Mouse (Mus musculus) intestine, postnatal 0 days (tissue): ENCODE data around the gene 1700029P11Rik. TPM values are rescaled to one million over a fixed set of nuclear protein-coding genes. Genes with fewer than 3 reads are reported as not detected.

Experiments used
- ATAC-seq: fragments of 200-750 bp; cut with Nextera tagmentation; 2 replicates; pipeline ENCODE4 v1.8.0; 2017; ENCODE audit warnings: mild to moderate bottlenecking, moderate TSS enrichment, moderate library complexity
- H3K27ac ChIP-seq: fragments of 300-500 bp; sonication (generic); 2 replicates; pipeline ENCODE4 v1.5.1; 2014; ENCODE audit warnings: mild to moderate bottlenecking, low read depth, low read length, moderate library complexity
- H3K27me3 ChIP-seq: fragments of 300-500 bp; sonication (generic); replicated peaks from 2 replicates; pipeline ENCODE4 v1.6.1; 2014; ENCODE audit warnings: low read length, mixed read lengths; ENCODE audit not compliant: control insufficient read depth, insufficient read depth
- H3K36me3 ChIP-seq: fragments of 300-500 bp; sonication (generic); 2 replicates; pipeline ENCODE4 v1.6.1; 2014; ENCODE audit warnings: mild to moderate bottlenecking, moderate library complexity; ENCODE audit not compliant: control insufficient read depth, insufficient read depth
- H3K4me1 ChIP-seq: fragments of 300-500 bp; sonication (generic); replicated peaks from 2 replicates; pipeline ENCODE4 v1.6.1; 2014; ENCODE audit warnings: antibody characterized with exemption, low read length, mixed read lengths; ENCODE audit not compliant: control insufficient read depth, insufficient read depth
- H3K4me2 ChIP-seq: fragments of 300-500 bp; sonication (generic); replicated peaks from 2 replicates; pipeline ENCODE4 v1.6.1; 2014; ENCODE audit warnings: low read depth, mild to moderate bottlenecking, moderate library complexity
- H3K4me3 ChIP-seq: fragments of 300-500 bp; sonication (generic); 2 replicates; pipeline ENCODE4 v1.5.1; 2014; ENCODE audit warnings: low read depth, low read length
- H3K9ac ChIP-seq: fragments of 300-500 bp; sonication (generic); 2 replicates; pipeline ENCODE4 v1.6.1; 2014; ENCODE audit warnings: mild to moderate bottlenecking, low read depth, low read length
- H3K9me3 ChIP-seq: fragments of 300-500 bp; sonication (generic); 2 replicates; pipeline ENCODE4 v1.6.1; 2016; ENCODE audit warnings: mixed run types; ENCODE audit not compliant: control insufficient read depth
- CTCF ChIP-seq: sonication (generic); IDR thresholded peaks from 2 replicates; pipeline ENCODE4 v1.5.1; 2016; ENCODE audit warnings: low read depth, mild to moderate bottlenecking, control low read depth, antibody characterized with exemption, moderate library complexity
- WGBS: fragments of 180-500 bp; shearing (Covaris S2); extraction: QIAGEN DNeasy Blood & Tissue Kit; methylation state at CpG from one replicate; pipeline ENCODE4 v1.1.7; 2014; 5-methylcytosine and 5-hydroxymethylcytosine counted together
- polyA plus RNA-seq: library from polyadenylated mRNA; unstranded; fragments of >200 nt; fragmentation: Nextera tagmentation; extraction: Ambion mirVana; gene quantifications from 2 replicates; pipeline ENCODE4 v1.2.1, GENCODE M21; 2015

Gene 1700029P11Rik
- polyA plus RNA-seq, 1 experiment from 2014 or later = not detected

- Histone ChIP-seq H3K27me3 (no peaks in the 10 kb centered on the region), H3K4me3 (peak within 1 kb of the TSS; percentile 59), H3K9ac (peak within 1 kb of the TSS; percentile 55), H3K9me3 (no peaks in the 10 kb centered on the region), H3K4me2 (peak within 1 kb of the TSS; percentile 79), H3K4me1 (no peaks in the 10 kb centered on the region), H3K36me3 (peaks cover under 1% of the 10 kb centered on the region; the same call in 1 of the 2 replicates), H3K27ac (peak within 1 kb of the TSS; percentile 62)
- TF ChIP-seq CTCF = peak; percentile 90
- ATAC-seq = peak; percentile 95
- WGBS = under 1% methylated on average over 77 of the region's 77 CpGs
Measured at GRCm38 (mm10) chr15:81960171-81961077, 19.9 kb upstream of the 1700029P11Rik start, which contains the start of gene Pmm1. Gene Pmm1 (minus strand): TSS chr15:81960930.

- Histone ChIP-seq H3K36me3 (no peaks in the 10 kb centered on the region; the same call in 1 of the 2 replicates), H3K4me2 (peak overlapping the region; percentile 79), H3K9ac (no peak overlapping the region), H3K9me3 (no peaks in the 10 kb centered on the region), H3K4me3 (peak overlapping the region; percentile 59), H3K4me1 (no peaks in the 10 kb centered on the region), H3K27ac (peak overlapping the region; percentile 11; the same call in 1 of the 2 replicates), H3K27me3 (no peaks in the 10 kb centered on the region)
- WGBS = 2% methylated on average over 6 of the region's 8 CpGs
- TF ChIP-seq CTCF = no peak
- ATAC-seq = no peak
Measured at GRCm38 (mm10) chr15:81961078-81961451, 19.3 kb upstream of the 1700029P11Rik start.

GRCm38 (mm10) chr15:81964262-81964661, 16.1 kb upstream of the 1700029P11Rik start:
- no peak for ATAC-seq
- H3K9ac ChIP-seq = no peak overlapping the region
- H3K4me1 ChIP-seq = no peaks in the 10 kb centered on the region
- H3K4me3 ChIP-seq = no peak overlapping the region
- no peaks in the 10 kb centered on the region for H3K9me3 ChIP-seq
- 29% methylated on average over 1 of the region's 1 CpGs for WGBS
- no peak overlapping the region for H3K27ac ChIP-seq
- no peak for TF ChIP-seq CTCF
- H3K4me2 ChIP-seq = no peak overlapping the region
- H3K36me3 ChIP-seq = no peaks in the 10 kb centered on the region
- no peaks in the 10 kb centered on the region for H3K27me3 ChIP-seq

DNA sequence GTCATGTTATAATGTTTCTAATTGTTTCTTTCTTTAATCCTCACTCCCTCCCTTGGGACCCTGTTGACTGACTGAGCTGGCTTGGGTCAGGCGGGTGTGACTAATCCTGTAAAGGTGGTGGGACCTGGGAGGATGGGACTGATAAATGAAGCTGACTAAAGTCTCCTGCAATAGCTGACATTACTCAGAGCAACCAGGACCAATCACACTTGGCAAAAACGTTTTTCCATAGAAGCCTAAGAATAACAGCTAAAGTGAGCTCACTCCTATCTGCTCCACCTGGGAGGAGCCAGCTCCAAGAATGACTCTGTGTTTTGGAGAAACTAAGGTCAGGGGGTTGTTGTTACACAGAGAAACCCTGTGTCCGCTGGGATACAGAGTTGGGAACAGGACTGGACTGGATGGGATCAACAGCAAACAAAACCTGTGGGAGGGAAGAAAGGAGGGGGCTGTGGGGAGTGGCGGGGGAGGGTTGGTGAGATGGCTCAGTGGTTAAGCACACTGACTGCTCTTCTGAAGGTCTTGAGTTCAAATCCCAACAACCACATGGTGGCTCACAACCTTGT, 15.3 kb upstream of the 1700029P11Rik start:
- H3K36me3 ChIP-seq = no peaks in the 10 kb centered on the region
- no peak for TF ChIP-seq CTCF
- WGBS = 67% methylated on average over 4 of the region's 4 CpGs
- no peaks in the 10 kb centered on the region for H3K9me3 ChIP-seq
- no peak overlapping the region for H3K27ac ChIP-seq
- no peak overlapping the region for H3K4me2 ChIP-seq
- no peak overlapping the region for H3K9ac ChIP-seq
- ATAC-seq = no peak
- no peaks in the 10 kb centered on the region for H3K4me1 ChIP-seq
- H3K27me3 ChIP-seq = no peaks in the 10 kb centered on the region
- no peak overlapping the region for H3K4me3 ChIP-seq

GRCm38 (mm10) chr15:81966062-81966829, 14.1 kb upstream of the 1700029P11Rik start:
- WGBS = 82% methylated on average over 13 of the region's 14 CpGs
- Histone ChIP-seq H3K36me3 (no peaks in the 10 kb centered on the region), H3K27ac (no peak overlapping the region), H3K4me2 (no peak overlapping the region), H3K4me3 (no peak overlapping the region), H3K27me3 (no peaks in the 10 kb centered on the region), H3K9me3 (no peaks in the 10 kb centered on the region), H3K9ac (no peak overlapping the region), H3K4me1 (no peaks in the 10 kb centered on the region)
- ATAC-seq = no peak
- TF ChIP-seq CTCF = no peak

- Histone ChIP-seq H3K4me1 (no peaks in the 10 kb centered on the region), H3K27me3 (no peaks in the 10 kb centered on the region), H3K36me3 (no peaks in the 10 kb centered on the region), H3K27ac (no peak overlapping the region), H3K4me3 (no peak overlapping the region), H3K9ac (no peak overlapping the region), H3K4me2 (no peak overlapping the region), H3K9me3 (0 out of 2 replicates have a peak, but pooled peaks cover 4% of the 10 kb centered on the region)
- no peak for TF ChIP-seq CTCF
- ATAC-seq = no peak
- 85% methylated on average over 5 of the region's 5 CpGs for WGBS
Measured at GRCm38 (mm10) chr15:81967821-81968220, 12.5 kb upstream of the 1700029P11Rik start.
